Mouse (Mus musculus): ENCODE data around the gene Olfr878. TPM values are rescaled to one million over a fixed set of nuclear protein-coding genes. Genes with fewer than 3 reads are reported as not detected.

Gene Olfr878
- polyA plus RNA-seq, 1 experiment from 2014 or later = not detected

DNA sequence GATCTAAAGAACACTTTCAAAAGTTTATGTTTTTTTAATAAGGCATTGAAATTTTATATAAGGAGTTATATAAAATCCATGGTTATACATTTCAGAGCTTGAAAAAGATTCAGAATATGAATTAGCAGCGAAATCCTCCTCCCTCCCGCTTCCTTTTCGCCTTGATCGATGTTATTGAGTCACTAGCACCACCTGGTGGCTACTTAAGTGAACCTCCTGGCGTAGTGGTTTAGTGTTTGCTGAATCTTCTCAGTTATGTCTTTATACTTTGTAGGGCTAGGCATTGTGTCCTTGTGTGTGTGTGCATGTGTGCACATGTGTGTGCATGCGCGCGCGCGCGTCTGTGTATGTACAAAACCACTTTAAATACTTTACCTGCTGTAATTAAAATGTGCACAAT lies 14.9 kb downstream of the Olfr878 start:
- ChIA-PET POLR2A (no interaction called here), CTCF (interaction anchor here (0.9 to 1.7 kb wide), 3 partner anchors 11 to 301 kb away, joined by 3 to 6 read pairs (median 6); no protein-coding TSS in a partner anchor)
- in situ Hi-C loops (cut with MboI; ENCODE audit: low pct_unique_long_range_greater_than_20kb) = loop anchor here (5.0 to 10.0 kb wide), 2 partner anchors 245 to 508 kb away; no protein-coding TSS in a partner anchor
- peak; percentile 88 for TF ChIP-seq CTCF (IDR thresholded peaks at IDR 0.05)
- ATAC-seq (peak; percentile 78), DNase-seq (ENCODE audit: low read depth, low spot score) (peak; percentile 9)
- H3K27me3 ChIP-seq = peaks cover 8% of the 10 kb centered on the region

DNA sequence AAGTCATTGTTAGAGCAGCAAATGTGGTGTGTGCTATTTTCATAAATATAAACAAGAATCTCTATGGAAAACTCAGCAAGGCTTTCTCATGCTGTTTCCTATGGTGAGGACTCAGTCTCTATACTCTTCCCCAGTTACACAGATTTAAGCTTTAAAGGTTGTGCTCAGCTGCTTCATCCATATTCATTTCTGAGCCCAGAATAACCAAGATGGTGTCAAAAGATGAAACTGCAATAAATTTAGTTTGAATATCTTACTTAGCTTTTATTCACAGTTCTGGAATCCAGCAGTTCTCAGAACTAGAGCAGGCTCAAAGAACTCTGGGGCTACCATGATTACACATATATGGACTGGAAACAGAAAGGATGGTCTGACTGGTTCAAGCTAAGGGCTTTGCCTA lies 16.5 kb downstream of the Olfr878 start:
- ChIA-PET CTCF (interaction anchor here (1.0 kb wide), 1 partner anchor 202 kb away, joined by 3 read pairs; no protein-coding TSS in a partner anchor), POLR2A (no interaction called here)
- H3K27me3 ChIP-seq = peaks cover 8% of the 10 kb centered on the region
- TF ChIP-seq CTCF (IDR thresholded peaks at IDR 0.05) = no peak
- in situ Hi-C loops (cut with MboI; ENCODE audit: low pct_unique_long_range_greater_than_20kb) = loop anchor here (5.0 to 10.0 kb wide), 2 partner anchors 247 to 509 kb away; no protein-coding TSS in a partner anchor
- DNase-seq (ENCODE audit: low read depth, low spot score) (no peak), ATAC-seq (no peak)

DNA sequence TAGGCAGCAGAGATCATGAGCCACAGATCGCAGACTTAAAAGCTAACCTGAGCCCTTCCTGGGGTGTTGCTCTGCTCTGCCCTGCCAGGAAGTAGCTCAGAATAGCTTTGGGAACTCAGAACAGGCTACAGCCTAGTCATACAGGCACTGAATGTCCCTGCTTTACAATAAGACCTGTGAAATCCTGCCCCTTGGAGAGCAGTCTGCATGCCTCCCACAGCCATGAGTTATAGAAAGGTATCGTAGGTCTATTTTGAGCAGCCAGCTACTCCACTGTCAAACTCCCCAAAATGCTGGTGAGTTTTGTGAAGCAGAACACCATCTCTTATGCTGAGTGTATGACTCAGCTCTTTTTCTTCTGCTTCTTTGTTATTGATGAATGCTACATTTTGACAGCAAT lies 23.5 kb downstream of the Olfr878 start:
- CTCF ChIA-PET = interaction anchor here (1.2 kb wide), 1 partner anchor 251 kb away, joined by 5 read pairs; no protein-coding TSS in a partner anchor
- in situ Hi-C loops (cut with MboI; ENCODE audit: low pct_unique_long_range_greater_than_20kb) = no loop called here
- DNase-seq (ENCODE audit: low read depth, low spot score) = no peak
- ATAC-seq = no peak
- H3K27me3 ChIP-seq = no peaks in the 10 kb centered on the region
- POLR2A ChIA-PET = no interaction called here
- no peak for TF ChIP-seq CTCF (IDR thresholded peaks at IDR 0.05)

Other genes with a start within 250 kb of the Olfr878 start
- gene Panx3, start 248.6 kb upstream of the Olfr878 start, polyA plus RNA-seq (2021) = not detected
- gene Olfr160, start 201.6 kb upstream of the Olfr878 start, polyA plus RNA-seq (2021) = not detected
- not detected for gene Olfr874, start 172.7 kb upstream of the Olfr878 start, polyA plus RNA-seq (2021)
- not detected for gene Olfr875, start 146.0 kb upstream of the Olfr878 start, polyA plus RNA-seq (2021)
- gene Olfr876, start 114.8 kb upstream of the Olfr878 start, polyA plus RNA-seq (2021) = not detected
- gene Olfr877, start 63.6 kb upstream of the Olfr878 start, polyA plus RNA-seq (2021) = not detected
- gene Olfr145, start 21.1 kb upstream of the Olfr878 start, polyA plus RNA-seq (2021) = not detected
- not detected for gene Olfr881, start 74.0 kb downstream of the Olfr878 start, polyA plus RNA-seq (2021)
- gene Olfr883, start 108.0 kb downstream of the Olfr878 start, polyA plus RNA-seq (2021) = not detected
- not detected for gene Olfr884, start 128.7 kb downstream of the Olfr878 start, polyA plus RNA-seq (2021)
- gene Olfr885, start 143.5 kb downstream of the Olfr878 start, polyA plus RNA-seq (2021) = not detected
- not detected for gene Olfr887, start 166.2 kb downstream of the Olfr878 start, polyA plus RNA-seq (2021)
- gene Olfr888, start 190.3 kb downstream of the Olfr878 start, polyA plus RNA-seq (2021) = not detected
- 0.05 TPM for gene Olfr889, start 197.4 kb downstream of the Olfr878 start, polyA plus RNA-seq (2021)
- gene Olfr890, start 224.7 kb downstream of the Olfr878 start, polyA plus RNA-seq (2021) = not detected